Mouse (Mus musculus) midbrain, embryonic 14.5 days (tissue): Measurements from ENCODE around the gene Lin28a. TPM values are rescaled to one million over a fixed set of nuclear protein-coding genes. Genes with fewer than 3 reads are reported as not detected.

Source experiments
- ATAC-seq: fragments of 200-750 bp; cut with Nextera tagmentation; 2 replicates; pipeline ENCODE4 v1.8.0; 2017; ENCODE audit warnings: moderate number of reproducible peaks, moderate library complexity; ENCODE audit not compliant: low FRiP score, low TSS enrichment
- DNase-seq: peaks from one replicate; pipeline ENCODE4 v3.0.0-alpha.2; 2015
- H3K27ac ChIP-seq: fragments of 300-500 bp; sonication (generic); replicated peaks from 2 replicates; pipeline ENCODE4 v1.5.1; 2014; ENCODE audit warnings: mild to moderate bottlenecking, low read depth, low read length, moderate library complexity
- H3K27me3 ChIP-seq: fragments of 300-500 bp; sonication (generic); 2 replicates; pipeline ENCODE4 v1.6.1; 2014; ENCODE audit warnings: low read length, control low read depth, mixed read lengths; ENCODE audit not compliant: control insufficient read depth, insufficient read depth
- H3K36me3 ChIP-seq: fragments of 300-500 bp; sonication (generic); 2 replicates; pipeline ENCODE4 v1.6.1; 2014; ENCODE audit warnings: low read length, control low read depth; ENCODE audit not compliant: control insufficient read depth, insufficient read depth
- H3K4me1 ChIP-seq: fragments of 300-500 bp; sonication (generic); 2 replicates; pipeline ENCODE4 v1.6.1; 2014; ENCODE audit warnings: mild to moderate bottlenecking, antibody characterized with exemption, low read length, control low read depth; ENCODE audit not compliant: control insufficient read depth, insufficient read depth
- H3K4me2 ChIP-seq: fragments of 300-500 bp; sonication (generic); 2 replicates; pipeline ENCODE4 v1.6.1; 2014; ENCODE audit warnings: mild to moderate bottlenecking, low read length, moderate library complexity
- H3K4me3 ChIP-seq: fragments of 300-500 bp; sonication (generic); replicated peaks from 2 replicates; pipeline ENCODE4 v1.5.1; 2014; ENCODE audit warnings: low read depth, low read length
- H3K9ac ChIP-seq: fragments of 300-500 bp; sonication (generic); replicated peaks from 2 replicates; pipeline ENCODE4 v1.6.1; 2014; ENCODE audit warnings: mild to moderate bottlenecking, low read length, moderate library complexity
- H3K9me3 ChIP-seq: fragments of 300-500 bp; sonication (generic); 2 replicates; pipeline ENCODE4 v1.6.1; 2016; ENCODE audit warnings: low read length, control low read depth, mixed read lengths; ENCODE audit not compliant: control insufficient read depth
- WGBS: fragments of 180-500 bp; shearing (Covaris S2); extraction: QIAGEN DNeasy Blood & Tissue Kit; methylation state at CpG from one replicate; pipeline ENCODE4 v1.1.7; 2014; 5-methylcytosine and 5-hydroxymethylcytosine counted together
- polyA plus RNA-seq: library from polyadenylated mRNA; unstranded; fragments of >200 nt; fragmentation: Nextera tagmentation; extraction: Ambion mirVana; gene quantifications from 2 replicates; pipeline ENCODE4 v1.2.1, GENCODE M21; 2014

Lin28a gene
- polyA plus RNA-seq, 1 experiment from 2014 or later: 0.13 TPM

- no peaks in the 10 kb centered on the region for H3K27me3 ChIP-seq
- no peak overlapping the region for H3K27ac ChIP-seq
- ATAC-seq: no peak
- H3K9me3 ChIP-seq: no peaks in the 10 kb centered on the region
- peaks cover 8% of the 10 kb centered on the region; the same call in 1 of the 2 replicates for H3K36me3 ChIP-seq
- no peak overlapping the region for H3K4me2 ChIP-seq
- 67% methylated on average over 8 of the region's 8 CpGs for WGBS
- H3K4me1 ChIP-seq: peaks cover 21% of the 10 kb centered on the region
- no peak for DNase-seq
- no peak overlapping the region for H3K4me3 ChIP-seq
- no peak overlapping the region for H3K9ac ChIP-seq
Observed at GRCm38 (mm10) chr4:133971741-133972140, 46.9 kb downstream of the Lin28a start.

DNA sequence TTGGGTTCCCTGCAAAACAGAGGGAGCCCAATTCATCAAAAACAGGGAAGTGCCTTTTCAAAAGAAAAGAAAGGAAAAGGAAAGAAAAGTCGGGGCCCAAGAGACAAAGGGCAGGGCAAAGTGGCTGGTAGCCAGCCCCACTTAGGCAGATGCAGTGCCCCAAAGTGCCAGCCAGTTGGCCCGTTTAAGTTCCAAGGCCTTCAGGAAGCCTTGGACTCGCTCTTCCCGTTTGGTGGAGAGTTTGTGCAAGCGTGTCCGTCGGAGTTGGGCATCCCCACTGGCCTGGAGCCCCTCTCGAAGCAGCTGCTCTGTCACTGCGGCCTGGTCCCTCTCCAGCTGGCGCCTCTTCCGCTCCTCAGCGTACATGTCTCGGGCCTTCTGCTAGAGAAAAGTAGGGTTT is 47.8 kb downstream of the Lin28a start:
- no peak for DNase-seq

GRCm38 (mm10) chr4:133970196-133970595 is 48.4 kb downstream of the Lin28a start:
- H3K9me3 ChIP-seq: no peaks in the 10 kb centered on the region
- H3K27me3 ChIP-seq: no peaks in the 10 kb centered on the region
- H3K9ac ChIP-seq: no peak overlapping the region; the same call in 1 of the 2 replicates
- no peak overlapping the region for H3K4me2 ChIP-seq
- DNase-seq: peak; percentile 62
- peak overlapping the region; percentile 52; the same call in 1 of the 2 replicates for H3K27ac ChIP-seq
- peaks cover 18% of the 10 kb centered on the region for H3K36me3 ChIP-seq
- no peak overlapping the region for H3K4me3 ChIP-seq
- ATAC-seq: no peak
- WGBS: 4% methylated on average over 4 of the region's 4 CpGs
- H3K4me1 ChIP-seq: peaks cover 30% of the 10 kb centered on the region

More for the DNA sequence above, 47.8 kb downstream of the Lin28a start:
- H3K4me3 ChIP-seq: no peak overlapping the region
- H3K36me3 ChIP-seq: peaks cover 14% of the 10 kb centered on the region
- H3K27me3 ChIP-seq: no peaks in the 10 kb centered on the region
- no peak overlapping the region for H3K27ac ChIP-seq
- H3K4me2 ChIP-seq: no peak overlapping the region
- WGBS: 64% methylated on average over 13 of the region's 13 CpGs
- H3K9ac ChIP-seq: no peak overlapping the region
- H3K4me1 ChIP-seq: peaks cover 30% of the 10 kb centered on the region
- ATAC-seq: no peak
- H3K9me3 ChIP-seq: no peaks in the 10 kb centered on the region

GRCm38 (mm10) chr4:133969114-133969770 is 49.4 kb downstream of the Lin28a start:
- H3K27me3 ChIP-seq: no peaks in the 10 kb centered on the region
- 42% methylated on average over 8 of the region's 8 CpGs for WGBS
- peaks cover 19% of the 10 kb centered on the region for H3K36me3 ChIP-seq
- H3K27ac ChIP-seq: peak overlapping the region; percentile 99
- peak overlapping the region; percentile 98 for H3K4me2 ChIP-seq
- no peak for ATAC-seq
- peak overlapping the region; percentile 89; the same call in 1 of the 2 replicates for H3K9ac ChIP-seq
- H3K4me1 ChIP-seq: peaks cover 30% of the 10 kb centered on the region
- no peaks in the 10 kb centered on the region for H3K9me3 ChIP-seq
- peak overlapping the region; percentile 73 for H3K4me3 ChIP-seq
- DNase-seq: no peak

GRCm38 (mm10) chr4:133968150-133968921 is 50.3 kb downstream of the Lin28a start, which contains the start of gene Hmgn2:
Gene Hmgn2, minus strand, starts transcription at chr4:133968650.
- Histone ChIP-seq H3K9ac (peak within 1 kb of the TSS; percentile 89), H3K9me3 (no peaks in the 10 kb centered on the region), H3K27me3 (no peaks in the 10 kb centered on the region), H3K36me3 (peaks cover 28% of the 10 kb centered on the region), H3K4me2 (peak within 1 kb of the TSS; percentile 98), H3K27ac (peak within 1 kb of the TSS; percentile 99), H3K4me1 (peaks cover 30% of the 10 kb centered on the region), H3K4me3 (peak within 1 kb of the TSS; percentile 73)
- ATAC-seq (peak; percentile 70; the same call in 1 of the 2 replicates), DNase-seq (peak; percentile 69)
- under 1% methylated on average over 42 of the region's 42 CpGs for WGBS

DNA sequence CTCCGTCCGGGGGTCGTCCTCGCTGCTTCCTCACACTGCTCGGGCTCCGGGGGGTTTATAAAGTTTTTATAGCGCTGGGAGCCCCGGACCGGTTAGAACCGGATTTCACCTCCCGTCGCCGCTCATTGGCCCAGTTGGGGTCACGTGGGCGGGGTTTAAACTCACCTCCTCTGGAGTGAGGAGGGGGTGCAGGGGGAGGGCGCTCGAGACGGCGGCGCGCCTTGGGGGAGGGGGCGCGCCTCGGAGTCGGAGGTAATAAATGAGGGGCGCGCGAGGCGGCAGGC is 50.8 kb downstream of the Lin28a start:
- ATAC-seq (peak; percentile 88), DNase-seq (peak; percentile 99)
- Histone ChIP-seq H3K27ac (peak overlapping the region; percentile 99), H3K27me3 (no peaks in the 10 kb centered on the region), H3K4me3 (peak overlapping the region; percentile 73), H3K4me1 (peaks cover 30% of the 10 kb centered on the region), H3K9me3 (no peaks in the 10 kb centered on the region), H3K9ac (peak overlapping the region; percentile 89), H3K36me3 (peaks cover 32% of the 10 kb centered on the region), H3K4me2 (peak overlapping the region; percentile 98)
- WGBS: under 1% methylated on average over 29 of the region's 29 CpGs

- Histone ChIP-seq H3K27ac (peak overlapping the region; percentile 99), H3K27me3 (no peaks in the 10 kb centered on the region), H3K4me1 (peaks cover 30% of the 10 kb centered on the region), H3K4me3 (peak overlapping the region; percentile 73), H3K4me2 (peak overlapping the region; percentile 98), H3K36me3 (peaks cover 34% of the 10 kb centered on the region), H3K9ac (peak overlapping the region; percentile 89), H3K9me3 (no peaks in the 10 kb centered on the region)
- under 1% methylated on average over 98 of the region's 101 CpGs for WGBS
- DNase-seq: peak; percentile 99
- ATAC-seq: peak; percentile 82
Observed at GRCm38 (mm10) chr4:133967138-133967865, 51.3 kb downstream of the Lin28a start.

DNA sequence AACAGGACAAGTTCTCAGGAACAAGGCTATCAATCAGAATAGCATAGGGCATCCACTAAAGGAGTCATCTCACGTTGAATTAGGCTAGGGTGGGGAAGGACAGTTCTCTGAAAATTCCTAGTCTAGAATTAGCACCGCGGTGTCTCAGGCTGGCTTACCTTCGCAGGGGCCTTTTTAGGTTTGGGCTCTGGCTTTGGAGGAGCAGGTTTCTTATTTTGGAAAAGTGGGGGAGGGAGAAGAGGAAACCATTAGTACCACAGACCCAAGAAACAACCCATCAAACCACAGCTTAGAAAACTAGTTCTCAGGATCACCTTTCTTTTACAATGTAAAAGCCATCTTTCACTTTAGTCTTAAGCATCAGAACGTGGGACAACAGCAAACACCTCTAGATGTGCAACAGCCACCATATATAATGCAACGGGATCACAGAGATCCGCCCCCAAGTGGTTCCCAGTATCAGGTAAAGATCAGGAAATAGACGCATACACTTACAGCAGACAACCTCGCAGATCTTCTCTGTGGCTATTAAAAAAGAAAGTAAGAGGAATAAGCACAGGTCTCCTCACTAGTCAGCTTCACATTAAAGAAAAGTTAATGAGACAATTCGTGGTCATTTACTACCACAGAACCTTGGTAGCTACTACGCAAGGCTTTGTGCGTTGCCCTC is 52.2 kb downstream of the Lin28a start:
- peaks cover 36% of the 10 kb centered on the region for H3K36me3 ChIP-seq
- peak overlapping the region; percentile 73 for H3K4me3 ChIP-seq
- H3K9ac ChIP-seq: peak overlapping the region; percentile 89
- peaks cover 30% of the 10 kb centered on the region for H3K4me1 ChIP-seq
- H3K27ac ChIP-seq: peak overlapping the region; percentile 99
- no peak for ATAC-seq
- no peak for DNase-seq
- 45% methylated on average over 12 of the region's 12 CpGs for WGBS
- no peaks in the 10 kb centered on the region for H3K9me3 ChIP-seq
- H3K27me3 ChIP-seq: no peaks in the 10 kb centered on the region
- H3K4me2 ChIP-seq: peak overlapping the region; percentile 98
